21 mouse cellular contexts compared by ENCODE assay signal in the genomic region with DNA sequence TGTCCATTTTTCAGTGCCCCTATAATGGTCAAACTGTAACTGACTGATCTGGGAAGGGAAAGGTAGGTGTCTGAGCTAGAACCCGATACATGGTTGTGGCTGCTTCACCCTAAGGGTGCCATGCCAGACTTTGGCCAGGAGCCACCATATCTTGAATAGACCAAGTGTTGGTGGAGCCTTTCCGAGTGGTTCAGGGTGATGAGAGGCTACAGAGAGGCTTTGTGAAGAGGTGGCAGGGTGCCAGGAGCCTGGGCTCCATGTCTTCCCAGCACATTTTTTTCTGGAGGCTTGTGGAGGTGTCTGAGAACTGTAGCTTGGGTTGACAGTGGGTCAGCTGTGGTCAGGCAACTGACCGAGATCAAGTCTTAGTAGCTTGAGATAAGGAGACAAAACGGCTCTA. TPM values are rescaled to one million over a fixed set of nuclear protein-coding genes. Genes with fewer than 3 reads are reported as not detected.
DNase-seq lines count a peak whose midpoint lies in the region; ATAC-seq and TF ChIP-seq lines count a peak whose summit lies in the region.
"Had no signal": no experiment of that assay in that cellular context is flagged by ENCODE, and none has a peak within 500 bp of the region (broad histone marks: within the 10 kb centered on the region; RNA-seq: fewer than 3 reads in every experiment).

No protein-coding gene starts in this region.

- H3K4me3 ChIP-seq in heart, embryonic 14.5 days (ENCODE audit: control insufficient read depth in 1 of 2, insufficient read depth in 1 of 2, low read depth in 1 of 2, low read length in 2 of 2), result no peak overlapping the region
- no peak overlapping the region for H3K4me3 ChIP-seq in lung, postnatal 0 days (ENCODE audit: low read depth, low read length)
- H3K4me3 ChIP-seq in heart, embryonic 16.5 days (ENCODE audit: low read length), result no peak overlapping the region
- H3K4me3 ChIP-seq in neural tube, embryonic 15.5 days (replicated peaks), result no peak overlapping the region
- H3K4me3 ChIP-seq in embryonic facial prominence, embryonic 10.5 days, result no peak overlapping the region
- H3K4me3 ChIP-seq: forebrain, embryonic 12.5 days; gastrocnemius, adult 2 months; hindbrain, embryonic 13.5 days; kidney, embryonic 15.5 days; midbrain, embryonic 15.5 days; neural tube, embryonic 13.5 days had no signal

- TF ChIP-seq EP300 in lung, postnatal 0 days (IDR thresholded peaks at IDR 0.05), result no peak

- no peaks in the 10 kb centered on the region for H3K9me3 ChIP-seq in heart, embryonic 14.5 days (ENCODE audit: control insufficient read depth, low read length)
- H3K9me3 ChIP-seq in lung, postnatal 0 days (ENCODE audit: low read length), result no peaks in the 10 kb centered on the region
- no peaks in the 10 kb centered on the region for H3K9me3 ChIP-seq in heart, embryonic 16.5 days (replicated peaks; ENCODE audit: control insufficient read depth, low read length)
- no peaks in the 10 kb centered on the region for H3K9me3 ChIP-seq in neural tube, embryonic 15.5 days (replicated peaks)
- H3K9me3 ChIP-seq in embryonic facial prominence, embryonic 10.5 days, result no peaks in the 10 kb centered on the region
- H3K9me3 ChIP-seq: forebrain, embryonic 12.5 days; hindbrain, embryonic 13.5 days; kidney, embryonic 15.5 days; midbrain, embryonic 15.5 days; neural tube, embryonic 13.5 days had no signal

- peaks cover 20 to 22% of the 10 kb centered on the region in 2 experiments for H3K4me1 ChIP-seq in heart, embryonic 14.5 days (ENCODE audit: control insufficient read depth in 2 of 2, insufficient read depth in 2 of 2, low read length in 2 of 2)
- H3K4me1 ChIP-seq in lung, postnatal 0 days (ENCODE audit: insufficient read depth, low read depth, low read length), result peaks cover 9% of the 10 kb centered on the region; the same call in 1 of the 2 replicates
- peaks cover 9% of the 10 kb centered on the region for H3K4me1 ChIP-seq in heart, embryonic 16.5 days (ENCODE audit: control insufficient read depth, insufficient read depth, low read length)
- H3K4me1 ChIP-seq in neural tube, embryonic 15.5 days, result no peaks in the 10 kb centered on the region
- H3K4me1 ChIP-seq in embryonic facial prominence, embryonic 10.5 days, result peaks cover 19% of the 10 kb centered on the region
- H3K4me1 ChIP-seq: forebrain, embryonic 12.5 days; hindbrain, embryonic 13.5 days; midbrain, embryonic 15.5 days had no signal

- no peaks in the 10 kb centered on the region for H3K27me3 ChIP-seq in heart, embryonic 14.5 days (ENCODE audit: control insufficient read depth, insufficient read depth, low read length)
- no peaks in the 10 kb centered on the region for H3K27me3 ChIP-seq in lung, postnatal 0 days (replicated peaks; ENCODE audit: insufficient read depth, low read length)
- H3K27me3 ChIP-seq in heart, embryonic 16.5 days (ENCODE audit: control insufficient read depth, insufficient read depth, low read length), result peaks cover 11% of the 10 kb centered on the region
- no peaks in the 10 kb centered on the region for H3K27me3 ChIP-seq in neural tube, embryonic 15.5 days (replicated peaks)
- H3K27me3 ChIP-seq in embryonic facial prominence, embryonic 10.5 days (replicated peaks; ENCODE audit: low read depth, poor library complexity, severe bottlenecking), result no peaks in the 10 kb centered on the region
- H3K27me3 ChIP-seq: forebrain, embryonic 12.5 days; kidney, embryonic 15.5 days; midbrain, embryonic 15.5 days; neural tube, embryonic 13.5 days had no signal

- H3K9ac ChIP-seq in heart, embryonic 14.5 days (ENCODE audit: low read length), result no peak overlapping the region
- H3K9ac ChIP-seq in lung, postnatal 0 days (replicated peaks; ENCODE audit: low read depth), result no peak overlapping the region
- H3K9ac ChIP-seq in heart, embryonic 16.5 days (ENCODE audit: low read length), result no peak overlapping the region
- H3K9ac ChIP-seq in neural tube, embryonic 15.5 days (replicated peaks), result no peak overlapping the region
- H3K9ac ChIP-seq: forebrain, embryonic 12.5 days; hindbrain, embryonic 13.5 days; kidney, embryonic 15.5 days; midbrain, embryonic 15.5 days; neural tube, embryonic 13.5 days had no signal

- TF ChIP-seq CTCF in lung, postnatal 0 days (IDR thresholded peaks at IDR 0.05), result no peak

- 11% methylated on average over 4 of the region's 4 CpGs for WGBS in heart, embryonic 14.5 days
- 25% methylated on average over 4 of the region's 4 CpGs for WGBS in lung, postnatal 0 days
- WGBS in heart, embryonic 16.5 days, result 21% methylated on average over 4 of the region's 4 CpGs
- 68% methylated on average over 4 of the region's 4 CpGs for WGBS in neural tube, embryonic 15.5 days
- WGBS in embryonic facial prominence, embryonic 10.5 days, result 87% methylated on average over 4 of the region's 4 CpGs

- peak overlapping the region; percentile 27 to 30; a peak in 2 of 4 replicates for H3K27ac ChIP-seq in heart, embryonic 14.5 days (replicated peaks in 1 of 2; ENCODE audit: control insufficient read depth in 1 of 2, insufficient read depth in 1 of 2, low read depth in 2 of 2, low read length in 2 of 2)
- H3K27ac ChIP-seq in lung, postnatal 0 days (ENCODE audit: low read length), result no peak overlapping the region
- no peak overlapping the region for H3K27ac ChIP-seq in heart, embryonic 16.5 days (ENCODE audit: low read length)
- no peak overlapping the region for H3K27ac ChIP-seq in neural tube, embryonic 15.5 days (replicated peaks)
- no peak overlapping the region for H3K27ac ChIP-seq in embryonic facial prominence, embryonic 10.5 days (replicated peaks)
- H3K27ac ChIP-seq: forebrain, embryonic 12.5 days; gastrocnemius, adult 2 months; hindbrain, embryonic 13.5 days; kidney, embryonic 15.5 days; midbrain, embryonic 15.5 days; neural tube, embryonic 13.5 days had no signal

- no peaks in the 10 kb centered on the region for H3K36me3 ChIP-seq in heart, embryonic 14.5 days (ENCODE audit: control insufficient read depth, insufficient read depth, low read length)
- no peaks in the 10 kb centered on the region for H3K36me3 ChIP-seq in lung, postnatal 0 days (ENCODE audit: insufficient read depth, low read length)
- no peaks in the 10 kb centered on the region for H3K36me3 ChIP-seq in heart, embryonic 16.5 days (ENCODE audit: control insufficient read depth, insufficient read depth)
- H3K36me3 ChIP-seq in neural tube, embryonic 15.5 days, result no peaks in the 10 kb centered on the region
- H3K36me3 ChIP-seq in embryonic facial prominence, embryonic 10.5 days (replicated peaks), result no peaks in the 10 kb centered on the region
- H3K36me3 ChIP-seq: forebrain, embryonic 12.5 days; hindbrain, embryonic 13.5 days; kidney, embryonic 15.5 days; midbrain, embryonic 15.5 days; neural tube, embryonic 13.5 days had no signal

- no peak for DNase-seq in heart, adult 8-10 months (ENCODE audit: low spot score)
- peak; percentile 65 for DNase-seq in lung, postnatal 0 days (ENCODE audit: low spot score)
- no peak for DNase-seq in lung, postnatal 25 days (ENCODE audit: low spot score)
- peak; percentile 82 for DNase-seq in Muller cell, postnatal 12 days (ENCODE audit: inconsistent ontology term)
- DNase-seq in embryonic facial prominence, embryonic 10.5 days (ENCODE audit: low spot score), result no peak
- DNase-seq: adrenal gland, postnatal 25 days; cerebellum, adult 18-20 months; gastrocnemius, adult 2 months had no signal

- ATAC-seq in heart, embryonic 14.5 days (ENCODE audit: insufficient number of reproducible peaks, insufficient read depth, low FRiP score, low read depth), result peak; percentile 72
- ATAC-seq in lung, postnatal 0 days, result peak; percentile 71
- peak; percentile 55; the same call in 1 of the 2 replicates for ATAC-seq in heart, embryonic 16.5 days (replicated peaks; ENCODE audit: extremely low read depth, insufficient read depth, low FRiP score)
- no peak for ATAC-seq in neural tube, embryonic 15.5 days (ENCODE audit: low FRiP score)
- ATAC-seq: CD4-positive, CD25-positive, alpha-beta regulatory T cell, adult 4 months; midbrain, embryonic 15.5 days had no signal

- H3K4me2 ChIP-seq in heart, embryonic 14.5 days (ENCODE audit: low read length), result no peak overlapping the region
- no peak overlapping the region for H3K4me2 ChIP-seq in lung, postnatal 0 days (replicated peaks; ENCODE audit: low read depth, low read length)
- no peak overlapping the region for H3K4me2 ChIP-seq in heart, embryonic 16.5 days (ENCODE audit: low read depth, low read length)
- no peak overlapping the region for H3K4me2 ChIP-seq in neural tube, embryonic 15.5 days
- H3K4me2 ChIP-seq: forebrain, embryonic 12.5 days; hindbrain, embryonic 13.5 days; kidney, embryonic 15.5 days; midbrain, embryonic 15.5 days; neural tube, embryonic 13.5 days had no signal

RNA-seq across cellular contexts. Expression of gene Acap1, which starts 3.9 kb away (rescaled TPM):
- polyA plus RNA-seq in heart, embryonic 14.5 days (2014; fragmentation: Nextera tagmentation; extraction: Ambion mirVana), result 3.6 and 3.8 TPM in 2 replicates
- 1 to 10 TPM in 2 of 4 experiments, under 1 TPM in 2; 0.16 to 1.1 (median 0.83) TPM for total RNA-seq in heart, adult 8-10 months (2022)
- 1.5 and 1.7 TPM in 2 replicates for polyA plus RNA-seq in lung, postnatal 0 days (2015; fragmentation: Nextera tagmentation; extraction: Ambion mirVana)
- polyA plus RNA-seq in heart, embryonic 16.5 days (2015; fragmentation: Nextera tagmentation; extraction: Ambion mirVana), result 10.8 and 19.9 TPM in 2 replicates
- 0.40 and 16.3 TPM in 2 replicates for polyA plus RNA-seq in neural tube, embryonic 15.5 days (2015; fragmentation: Nextera tagmentation; extraction: Ambion mirVana)
- polyA plus RNA-seq in embryonic facial prominence, embryonic 10.5 days (2016; fragmentation: Nextera tagmentation; extraction: Ambion mirVana), result 1.3 and 1.5 TPM in 2 replicates

RNA-seq across cellular contexts. Expression of gene 2810408A11Rik, which starts 9.3 kb away (rescaled TPM):
- 4.5 and 5.1 TPM in 2 replicates for polyA plus RNA-seq in heart, embryonic 14.5 days (2014; fragmentation: Nextera tagmentation; extraction: Ambion mirVana)
- under 1 TPM; 0.43 to 0.81 (median 0.60) TPM for total RNA-seq in heart, adult 8-10 months (2022)
- polyA plus RNA-seq in lung, postnatal 0 days (2015; fragmentation: Nextera tagmentation; extraction: Ambion mirVana), result 6.4 and 7.0 TPM in 2 replicates
- polyA plus RNA-seq in heart, embryonic 16.5 days (2015; fragmentation: Nextera tagmentation; extraction: Ambion mirVana), result 4.1 and 4.4 TPM in 2 replicates
- polyA plus RNA-seq in neural tube, embryonic 15.5 days (2015; fragmentation: Nextera tagmentation; extraction: Ambion mirVana), result 6.3 and 6.5 TPM in 2 replicates
- polyA plus RNA-seq in embryonic facial prominence, embryonic 10.5 days (2016; fragmentation: Nextera tagmentation; extraction: Ambion mirVana), result 14.7 and 14.8 TPM in 2 replicates

RNA-seq across cellular contexts. Expression of gene Neurl4, which starts 9.4 kb away (rescaled TPM):
- polyA plus RNA-seq in heart, embryonic 14.5 days (2014; fragmentation: Nextera tagmentation; extraction: Ambion mirVana), result 7.5 and 11.1 TPM in 2 replicates
- 10 to 100 TPM; 38.0 to 50.9 (median 43.4) TPM for total RNA-seq in heart, adult 8-10 months (2022)
- polyA plus RNA-seq in lung, postnatal 0 days (2015; fragmentation: Nextera tagmentation; extraction: Ambion mirVana), result 3.8 and 3.9 TPM in 2 replicates
- polyA plus RNA-seq in heart, embryonic 16.5 days (2015; fragmentation: Nextera tagmentation; extraction: Ambion mirVana), result 7.4 and 8.7 TPM in 2 replicates
- 15.7 and 17.0 TPM in 2 replicates for polyA plus RNA-seq in neural tube, embryonic 15.5 days (2015; fragmentation: Nextera tagmentation; extraction: Ambion mirVana)
- polyA plus RNA-seq in embryonic facial prominence, embryonic 10.5 days (2016; fragmentation: Nextera tagmentation; extraction: Ambion mirVana), result 10.9 and 11.1 TPM in 2 replicates

RNA-seq across cellular contexts. Expression of gene Kctd11, which starts 10.3 kb away (rescaled TPM):
- 2.6 and 2.8 TPM in 2 replicates for polyA plus RNA-seq in heart, embryonic 14.5 days (2014; fragmentation: Nextera tagmentation; extraction: Ambion mirVana)
- 1 to 10 TPM; 2.0 to 2.6 (median 2.4) TPM for total RNA-seq in heart, adult 8-10 months (2022)
- 10.1 and 11.4 TPM in 2 replicates for polyA plus RNA-seq in lung, postnatal 0 days (2015; fragmentation: Nextera tagmentation; extraction: Ambion mirVana)
- polyA plus RNA-seq in heart, embryonic 16.5 days (2015; fragmentation: Nextera tagmentation; extraction: Ambion mirVana), result 3.9 and 4.3 TPM in 2 replicates
- 2.1 and 3.2 TPM in 2 replicates for polyA plus RNA-seq in neural tube, embryonic 15.5 days (2015; fragmentation: Nextera tagmentation; extraction: Ambion mirVana)
- 6.8 and 7.0 TPM in 2 replicates for polyA plus RNA-seq in embryonic facial prominence, embryonic 10.5 days (2016; fragmentation: Nextera tagmentation; extraction: Ambion mirVana)

RNA-seq across cellular contexts. Expression of gene Tmem95, which starts 13.7 kb away (rescaled TPM):
- polyA plus RNA-seq in heart, embryonic 14.5 days (2014; fragmentation: Nextera tagmentation; extraction: Ambion mirVana), result not detected in 2 replicates
- total RNA-seq in heart, adult 8-10 months (2022), result not detected
- polyA plus RNA-seq in lung, postnatal 0 days (2015; fragmentation: Nextera tagmentation; extraction: Ambion mirVana), result not detected in 2 replicates
- not detected in 2 replicates for polyA plus RNA-seq in heart, embryonic 16.5 days (2015; fragmentation: Nextera tagmentation; extraction: Ambion mirVana)
- polyA plus RNA-seq in neural tube, embryonic 15.5 days (2015; fragmentation: Nextera tagmentation; extraction: Ambion mirVana), result not detected in 2 replicates
- 0.31 TPM in 1 of 2 replicates, not detected in the other for polyA plus RNA-seq in embryonic facial prominence, embryonic 10.5 days (2016; fragmentation: Nextera tagmentation; extraction: Ambion mirVana)
- total RNA-seq: adrenal gland, postnatal 25 days; gastrocnemius, adult 2 months; liver, adult 2 months had no signal
- polyA plus RNA-seq: CD4-positive, CD25-positive, alpha-beta regulatory T cell, adult 4 months; embryonic facial prominence, embryonic 11.5 days; forebrain, embryonic 12.5 days; hindbrain, embryonic 13.5 days; liver, adult 2 months; midbrain, embryonic 15.5 days; neural tube, embryonic 13.5 days; small intestine, adult 2 months; stomach, embryonic 16.5 days had no signal

Comparison
In these comparisons a context has a peak if more than half of its experiments do, and no peak if none do; other contexts are left out.
1. H3K27ac ChIP-seq: peak in heart, embryonic 14.5 days (2 of 2); none in lung, postnatal 0 days (single experiment), heart, embryonic 16.5 days (single experiment), neural tube, embryonic 15.5 days (single experiment) and embryonic facial prominence, embryonic 10.5 days (single experiment).
2. DNase-seq: peak in lung, postnatal 0 days (single experiment) and Muller cell, postnatal 12 days (single experiment); none in heart, adult 8-10 months (single experiment), lung, postnatal 25 days (single experiment) and embryonic facial prominence, embryonic 10.5 days (single experiment).